Mouse (Mus musculus) megakaryocyte, embryonic 14.5 days (primary cell): ENCODE data around the gene Papolb.

Experiments used
- FLI1 ChIP-seq: IDR thresholded peaks from 2 replicates; pipeline ENCODE4 v1.6.1; 2012; ENCODE audit warnings: low read length, inconsistent platforms, mixed read lengths
- GATA1 ChIP-seq: IDR thresholded peaks from 3 replicates; pipeline ENCODE4 v1.6.1; 2012; ENCODE audit warnings: mixed read lengths, low read length, inconsistent platforms, borderline replicate concordance

DNA sequence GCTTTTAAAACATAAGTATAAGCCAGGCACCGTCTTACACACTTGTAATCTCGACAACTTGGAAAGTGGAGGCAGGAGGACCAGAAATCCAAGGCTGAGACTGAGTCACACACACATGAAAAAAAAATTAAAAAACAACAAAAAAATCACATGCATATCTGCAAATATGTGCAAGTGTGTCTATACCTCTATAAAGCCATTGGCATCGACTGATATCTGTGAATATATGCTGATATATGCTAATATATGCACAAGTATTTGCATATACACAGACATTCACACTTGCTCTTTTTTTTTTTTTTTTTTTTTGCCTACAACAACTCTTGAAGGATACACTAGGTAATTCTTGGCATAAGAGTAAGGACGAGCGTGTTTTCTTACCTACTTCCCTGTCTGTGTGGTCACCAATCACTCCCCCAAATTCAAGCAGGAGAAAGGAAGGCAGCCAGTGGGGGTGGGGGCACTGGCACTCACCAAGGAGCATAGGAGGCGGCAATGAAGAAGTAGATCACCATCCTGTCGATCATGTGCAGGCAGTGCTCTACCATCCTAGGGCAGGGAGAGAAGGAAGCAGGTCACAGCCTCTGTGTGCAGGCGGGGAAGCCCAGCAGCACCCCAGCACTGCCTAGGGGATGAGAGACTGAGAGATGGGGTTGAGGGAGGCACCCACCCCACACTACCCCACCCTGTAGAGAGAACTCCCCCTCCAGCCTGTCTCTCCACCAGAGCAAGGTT, 44.6 kb upstream of the Papolb start:
- no peak for TF ChIP-seq GATA1
- no peak for TF ChIP-seq FLI1
